Comparison of ENCODE assay signal across 11 mouse cellular contexts in the genomic region with DNA sequence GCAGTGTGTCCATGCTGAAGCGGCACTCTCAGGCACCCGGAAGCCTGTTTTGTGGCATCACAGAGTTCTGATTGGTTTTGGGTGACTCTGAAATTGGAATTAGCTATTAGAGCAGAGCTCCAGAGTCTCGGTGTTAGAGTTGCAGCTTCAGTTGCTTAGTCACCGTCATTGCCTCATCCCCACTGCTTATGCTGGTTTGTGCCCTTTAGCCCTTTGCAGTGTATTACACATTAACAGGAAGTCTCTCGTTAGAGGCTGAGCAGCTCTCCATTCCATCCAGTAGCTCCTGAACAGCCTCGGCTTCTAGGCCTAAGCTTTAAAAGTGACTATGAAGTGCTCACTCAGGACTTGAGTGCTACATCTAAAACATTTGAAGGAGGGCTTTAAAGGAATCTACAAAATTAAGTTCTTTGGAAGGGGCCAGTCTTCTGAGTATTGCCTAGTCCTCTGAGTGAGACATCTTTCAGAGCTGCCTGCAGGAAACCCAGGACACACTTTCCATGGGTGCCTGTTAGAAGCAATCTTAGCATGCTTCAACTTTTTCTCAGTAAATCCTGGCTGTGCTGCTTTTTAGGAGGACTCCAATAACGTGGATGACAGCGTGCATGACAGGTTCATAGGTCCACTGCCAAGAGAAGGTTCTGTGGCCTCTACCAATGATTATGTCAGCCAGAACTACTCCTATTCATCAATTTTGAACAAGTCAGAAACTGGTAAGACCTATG. TPM values are rescaled to one million over a fixed set of nuclear protein-coding genes. Genes with fewer than 3 reads are reported as not detected.
DNase-seq lines count a peak whose midpoint lies in the region; ATAC-seq and TF ChIP-seq lines count a peak whose summit lies in the region.
"Had no signal": no experiment of that assay in that cellular context is flagged by ENCODE, and none has a peak within 500 bp of the region (broad histone marks: within the 10 kb centered on the region; RNA-seq: fewer than 3 reads in every experiment).

No protein-coding gene starts in this region.

- DNase-seq in 3134 (ENCODE audit: extremely low read depth, insufficient read length, low spot score) = peak; percentile 40
- peak; percentile 65 for DNase-seq in kidney, postnatal 14 days
- peak; percentile 91 for DNase-seq in lung, postnatal 0 days (ENCODE audit: low spot score)
- no peak for DNase-seq in cerebellum, adult 18-20 months
- no peak for DNase-seq in left cerebral cortex, adult 18-20 months (ENCODE audit: low spot score in 2 of 2)
- DNase-seq in hindbrain, postnatal 0 days (ENCODE audit: low spot score) = no peak
- no peak for DNase-seq in retina, embryonic 14.5 days (ENCODE audit: low spot score)

- H3K9me3 ChIP-seq in lung, postnatal 0 days (ENCODE audit: low read length) = no peaks in the 10 kb centered on the region
- H3K9me3 ChIP-seq in hindbrain, postnatal 0 days (ENCODE audit: low read length) = no peaks in the 10 kb centered on the region
- H3K9me3 ChIP-seq: embryonic facial prominence, embryonic 12.5 days; heart, embryonic 10.5 days had no signal

- H3K36me3 ChIP-seq in lung, postnatal 0 days (ENCODE audit: insufficient read depth, low read length) = no peaks in the 10 kb centered on the region
- H3K36me3 ChIP-seq in hindbrain, postnatal 0 days (ENCODE audit: insufficient read depth, low read length) = peaks cover 21% of the 10 kb centered on the region; the same call in 1 of the 2 replicates

- TF ChIP-seq EP300 in lung, postnatal 0 days (IDR thresholded peaks at IDR 0.05) = peak; percentile 48; the same call in 1 of the 2 replicates

- no peak overlapping the region for H3K9ac ChIP-seq in lung, postnatal 0 days (replicated peaks; ENCODE audit: low read depth)
- no peak overlapping the region for H3K9ac ChIP-seq in hindbrain, postnatal 0 days (replicated peaks; ENCODE audit: low read length)
- H3K9ac ChIP-seq: embryonic facial prominence, embryonic 12.5 days had no signal

- peak; percentile 86 for ATAC-seq in common myeloid progenitor, adult 5-6 weeks (replicated peaks; ENCODE audit: low read depth, poor library complexity, severe bottlenecking)
- ATAC-seq in lung, postnatal 0 days = peak; percentile 99
- no peak for ATAC-seq in hindbrain, postnatal 0 days
- ATAC-seq: CD4-positive, CD25-positive, alpha-beta regulatory T cell, adult 4 months had no signal

- H3K27me3 ChIP-seq in lung, postnatal 0 days (replicated peaks; ENCODE audit: insufficient read depth, low read length) = no peaks in the 10 kb centered on the region
- H3K27me3 ChIP-seq in hindbrain, postnatal 0 days (ENCODE audit: insufficient read depth, low read length) = no peaks in the 10 kb centered on the region
- H3K27me3 ChIP-seq: embryonic facial prominence, embryonic 12.5 days had no signal

- 49% methylated on average over 8 of the region's 8 CpGs for WGBS in lung, postnatal 0 days
- WGBS in hindbrain, postnatal 0 days = 90% methylated on average over 8 of the region's 8 CpGs

- H3K4me1 ChIP-seq in lung, postnatal 0 days (ENCODE audit: insufficient read depth, low read depth, low read length) = peaks cover 4% of the 10 kb centered on the region; the same call in 1 of the 2 replicates
- H3K4me1 ChIP-seq in hindbrain, postnatal 0 days (ENCODE audit: insufficient read depth, low read length) = no peaks in the 10 kb centered on the region
- H3K4me1 ChIP-seq: embryonic facial prominence, embryonic 12.5 days; heart, embryonic 10.5 days had no signal

- no peak for TF ChIP-seq CTCF in lung, postnatal 0 days (IDR thresholded peaks at IDR 0.05)
- no peak for TF ChIP-seq CTCF in hindbrain, postnatal 0 days (IDR thresholded peaks at IDR 0.05; ENCODE audit: low read depth)

- H3K27ac ChIP-seq in lung, postnatal 0 days (ENCODE audit: low read length) = peak overlapping the region; percentile 14; the same call in 1 of the 2 replicates
- H3K27ac ChIP-seq in hindbrain, postnatal 0 days = no peak overlapping the region
- H3K27ac ChIP-seq: embryonic facial prominence, embryonic 12.5 days; heart, embryonic 10.5 days had no signal

- H3K4me3 ChIP-seq in lung, postnatal 0 days (ENCODE audit: low read depth, low read length) = no peak overlapping the region
- no peak overlapping the region for H3K4me3 ChIP-seq in hindbrain, postnatal 0 days (ENCODE audit: low read length)
- H3K4me3 ChIP-seq: embryonic facial prominence, embryonic 12.5 days; heart, embryonic 10.5 days had no signal

- H3K4me2 ChIP-seq in lung, postnatal 0 days (replicated peaks; ENCODE audit: low read depth, low read length) = no peak overlapping the region
- H3K4me2 ChIP-seq in hindbrain, postnatal 0 days (ENCODE audit: low read depth, low read length) = no peak overlapping the region
- H3K4me2 ChIP-seq: embryonic facial prominence, embryonic 12.5 days had no signal

RNA-seq across cellular contexts. Expression of a gene that starts 32.8 kb away (rescaled TPM):
- total RNA-seq in common myeloid progenitor, adult 5-6 weeks (2017) = 115 and 125 TPM in 2 replicates
- polyA plus RNA-seq in lung, postnatal 0 days (2015; fragmentation: Nextera tagmentation; extraction: Ambion mirVana) = 33.1 and 36.4 TPM in 2 replicates
- 10 to 100 TPM; 67.6 to 68.3 TPM for total RNA-seq in left cerebral cortex, adult 18-20 months (2021)
- 55.7 and 70.5 TPM in 2 replicates for total RNA-seq in hindbrain, postnatal 0 days (2014; rRNA removed)
- 44.9 and 45.5 TPM in 2 replicates for polyA plus RNA-seq in hindbrain, postnatal 0 days (2015; fragmentation: Nextera tagmentation; extraction: Ambion mirVana)

Comparison
In these comparisons a context has a peak if more than half of its experiments do, and no peak if none do; other contexts are left out.
1. DNase-seq: peak in 3134 (single experiment), kidney, postnatal 14 days (single experiment) and lung, postnatal 0 days (single experiment); none in cerebellum, adult 18-20 months (0 of 2), left cerebral cortex, adult 18-20 months (0 of 2), hindbrain, postnatal 0 days (single experiment) and retina, embryonic 14.5 days (single experiment).